Mouse (Mus musculus): ENCODE measurements at regions not wholly inside any gene's neighbourhood (a gene's known extent, or its start where the extent isn't known, plus 50 kb on each side); places are given as distances from the start of the nearest gene placed in this dataset.

- no peak for ATAC-seq (ENCODE audit: insufficient number of reproducible peaks, low FRiP score, low TSS enrichment, low read depth)
- no peaks in the 10 kb centered on the region for H3K36me3 ChIP-seq
- no peaks in the 10 kb centered on the region for H3K4me1 ChIP-seq
- no peak overlapping the region for H3K4me2 ChIP-seq
- H3K4me3 ChIP-seq, result no peak overlapping the region
- 77% methylated on average over 5 of the region's 5 CpGs for WGBS
- H3K27ac ChIP-seq, result no peak overlapping the region
- no peaks in the 10 kb centered on the region for H3K9me3 ChIP-seq
- H3K27me3 ChIP-seq, result no peaks in the 10 kb centered on the region
- H3K9ac ChIP-seq, result no peak overlapping the region
These were observed 218.7 kb upstream of the Fam19a5 start for GRCm38 (mm10) chr15:87325389-87325788.

- no peak overlapping the region for H3K4me2 ChIP-seq
- H3K27me3 ChIP-seq, result no peaks in the 10 kb centered on the region
- no peaks in the 10 kb centered on the region for H3K4me1 ChIP-seq
- H3K36me3 ChIP-seq, result no peaks in the 10 kb centered on the region
- H3K9ac ChIP-seq, result no peak overlapping the region
- no peak for ATAC-seq (ENCODE audit: insufficient number of reproducible peaks, low FRiP score, low TSS enrichment, low read depth)
- no peaks in the 10 kb centered on the region for H3K9me3 ChIP-seq
- H3K27ac ChIP-seq, result no peak overlapping the region
- no peak overlapping the region for H3K4me3 ChIP-seq
- 48% methylated on average over 6 of the region's 6 CpGs for WGBS
These were observed 217.8 kb upstream of the Fam19a5 start for GRCm38 (mm10) chr15:87326281-87326680.

- 75% methylated on average over 3 of the region's 3 CpGs for WGBS
- no peak for ATAC-seq (ENCODE audit: insufficient number of reproducible peaks, low FRiP score, low TSS enrichment, low read depth)
- no peaks in the 10 kb centered on the region for H3K9me3 ChIP-seq
These were observed 211.7 kb upstream of the Fam19a5 start for GRCm38 (mm10) chr15:87332441-87332840.

GRCm38 (mm10) chr15:87333527-87333926, 210.6 kb upstream of the Fam19a5 start:
- H3K4me3 ChIP-seq, result no peak overlapping the region
- H3K4me1 ChIP-seq, result no peaks in the 10 kb centered on the region
- no peaks in the 10 kb centered on the region for H3K27me3 ChIP-seq
- H3K9me3 ChIP-seq, result no peaks in the 10 kb centered on the region
- no peak overlapping the region for H3K4me2 ChIP-seq
- no peak for ATAC-seq (ENCODE audit: insufficient number of reproducible peaks, low FRiP score, low TSS enrichment, low read depth)
- 83% methylated on average over 4 of the region's 4 CpGs for WGBS
- H3K27ac ChIP-seq, result no peak overlapping the region
- H3K36me3 ChIP-seq, result no peaks in the 10 kb centered on the region
- H3K9ac ChIP-seq, result no peak overlapping the region

More at GRCm38 (mm10) chr15:87332441-87332840, 211.7 kb upstream of the Fam19a5 start:
- Histone ChIP-seq H3K27ac (no peak overlapping the region), H3K36me3 (no peaks in the 10 kb centered on the region), H3K27me3 (no peaks in the 10 kb centered on the region), H3K4me3 (no peak overlapping the region), H3K4me2 (no peak overlapping the region), H3K4me1 (no peaks in the 10 kb centered on the region), H3K9ac (no peak overlapping the region)

GRCm38 (mm10) chr15:87334430-87334829, 209.7 kb upstream of the Fam19a5 start:
- Histone ChIP-seq H3K36me3 (no peaks in the 10 kb centered on the region), H3K4me1 (no peaks in the 10 kb centered on the region), H3K9ac (no peak overlapping the region), H3K27ac (no peak overlapping the region), H3K27me3 (no peaks in the 10 kb centered on the region), H3K4me2 (no peak overlapping the region), H3K9me3 (no peaks in the 10 kb centered on the region), H3K4me3 (no peak overlapping the region)
- 67% methylated on average over 4 of the region's 4 CpGs for WGBS
- no peak for ATAC-seq (ENCODE audit: insufficient number of reproducible peaks, low FRiP score, low TSS enrichment, low read depth)

- no peak overlapping the region for H3K9ac ChIP-seq
- no peak overlapping the region for H3K4me3 ChIP-seq
- no peaks in the 10 kb centered on the region for H3K27me3 ChIP-seq
- no peaks in the 10 kb centered on the region for H3K36me3 ChIP-seq
- WGBS, result 78% methylated on average over 4 of the region's 4 CpGs
- no peak overlapping the region for H3K4me2 ChIP-seq
- ATAC-seq (ENCODE audit: insufficient number of reproducible peaks, low FRiP score, low TSS enrichment, low read depth), result no peak
- H3K9me3 ChIP-seq, result no peaks in the 10 kb centered on the region
- H3K27ac ChIP-seq, result no peak overlapping the region
- H3K4me1 ChIP-seq, result no peaks in the 10 kb centered on the region
These were observed 208.8 kb upstream of the Fam19a5 start for GRCm38 (mm10) chr15:87335324-87335723.

GRCm38 (mm10) chr15:87335737-87336136, 208.4 kb upstream of the Fam19a5 start:
- H3K4me3 ChIP-seq, result no peak overlapping the region
- no peaks in the 10 kb centered on the region for H3K36me3 ChIP-seq
- 89% methylated on average over 11 of the region's 11 CpGs for WGBS
- H3K27ac ChIP-seq, result no peak overlapping the region
- H3K9me3 ChIP-seq, result no peaks in the 10 kb centered on the region
- H3K9ac ChIP-seq, result no peak overlapping the region
- no peaks in the 10 kb centered on the region for H3K4me1 ChIP-seq
- H3K4me2 ChIP-seq, result no peak overlapping the region
- no peaks in the 10 kb centered on the region for H3K27me3 ChIP-seq
- no peak for ATAC-seq (ENCODE audit: insufficient number of reproducible peaks, low FRiP score, low TSS enrichment, low read depth)

GRCm38 (mm10) chr15:87339904-87340303, 204.2 kb upstream of the Fam19a5 start:
- WGBS, result 65% methylated on average over 3 of the region's 3 CpGs
- no peak for ATAC-seq (ENCODE audit: insufficient number of reproducible peaks, low FRiP score, low TSS enrichment, low read depth)

GRCm38 (mm10) chr15:87342656-87343055, 201.4 kb upstream of the Fam19a5 start:
- Histone ChIP-seq H3K4me2 (no peak overlapping the region), H3K27ac (no peak overlapping the region), H3K9ac (no peak overlapping the region), H3K36me3 (no peaks in the 10 kb centered on the region), H3K9me3 (no peaks in the 10 kb centered on the region), H3K27me3 (no peaks in the 10 kb centered on the region), H3K4me1 (no peaks in the 10 kb centered on the region), H3K4me3 (no peak overlapping the region)
- WGBS, result 92% methylated on average over 1 of the region's 1 CpGs
- no peak for ATAC-seq (ENCODE audit: insufficient number of reproducible peaks, low FRiP score, low TSS enrichment, low read depth)

More at GRCm38 (mm10) chr15:87339904-87340303, 204.2 kb upstream of the Fam19a5 start:
- no peak overlapping the region for H3K27ac ChIP-seq
- H3K27me3 ChIP-seq, result no peaks in the 10 kb centered on the region
- H3K4me3 ChIP-seq, result no peak overlapping the region
- no peak overlapping the region for H3K9ac ChIP-seq
- H3K4me1 ChIP-seq, result no peaks in the 10 kb centered on the region
- no peaks in the 10 kb centered on the region for H3K36me3 ChIP-seq
- H3K9me3 ChIP-seq, result no peaks in the 10 kb centered on the region
- H3K4me2 ChIP-seq, result no peak overlapping the region

GRCm38 (mm10) chr15:87345826-87346225, 198.3 kb upstream of the Fam19a5 start:
- Histone ChIP-seq H3K4me2 (no peak overlapping the region), H3K9ac (no peak overlapping the region), H3K4me1 (0 out of 2 replicates have a peak, but pooled peaks cover 4% of the 10 kb centered on the region), H3K27ac (no peak overlapping the region), H3K9me3 (no peaks in the 10 kb centered on the region), H3K27me3 (no peaks in the 10 kb centered on the region), H3K36me3 (no peaks in the 10 kb centered on the region), H3K4me3 (no peak overlapping the region)
- ATAC-seq (ENCODE audit: insufficient number of reproducible peaks, low FRiP score, low TSS enrichment, low read depth), result no peak
- WGBS, result 58% methylated on average over 3 of the region's 3 CpGs

- Histone ChIP-seq H3K9me3 (no peaks in the 10 kb centered on the region), H3K4me3 (no peak overlapping the region), H3K27me3 (no peaks in the 10 kb centered on the region), H3K36me3 (no peaks in the 10 kb centered on the region), H3K27ac (no peak overlapping the region), H3K4me2 (no peak overlapping the region), H3K9ac (no peak overlapping the region), H3K4me1 (0 out of 2 replicates have a peak, but pooled peaks cover 4% of the 10 kb centered on the region)
- WGBS, result 41% methylated on average over 11 of the region's 11 CpGs
- ATAC-seq (ENCODE audit: insufficient number of reproducible peaks, low FRiP score, low TSS enrichment, low read depth), result no peak
These were observed 194.4 kb upstream of the Fam19a5 start for GRCm38 (mm10) chr15:87349533-87350247.

- ATAC-seq (ENCODE audit: insufficient number of reproducible peaks, low FRiP score, low TSS enrichment, low read depth), result no peak
- H3K27ac ChIP-seq, result no peak overlapping the region
- no peaks in the 10 kb centered on the region for H3K9me3 ChIP-seq
- H3K36me3 ChIP-seq, result no peaks in the 10 kb centered on the region
- H3K9ac ChIP-seq, result no peak overlapping the region
- 84% methylated on average over 8 of the region's 8 CpGs for WGBS
- no peak overlapping the region for H3K4me3 ChIP-seq
- no peak overlapping the region for H3K4me2 ChIP-seq
- 0 out of 2 replicates have a peak, but pooled peaks cover 4% of the 10 kb centered on the region for H3K4me1 ChIP-seq
- H3K27me3 ChIP-seq, result no peaks in the 10 kb centered on the region
These were observed 191.3 kb upstream of the Fam19a5 start for GRCm38 (mm10) chr15:87352812-87353211.
